Mouse (Mus musculus): ENCODE results near the gene Mta2. TPM values are rescaled to one million over a fixed set of nuclear protein-coding genes. Genes with fewer than 3 reads are reported as not detected.

The Mta2 gene
- polyA plus RNA-seq, 1 experiment from 2014 or later: 178 TPM

- Histone ChIP-seq H3K36me3 (peaks cover 51% of the 10 kb centered on the region), H3K27me3 (ENCODE audit: low read depth, poor library complexity, severe bottlenecking) (no peaks in the 10 kb centered on the region), H3K27ac (replicated peaks) (no peak overlapping the region), H3K9me3 (replicated peaks) (no peaks in the 10 kb centered on the region), H3K4me1 (peaks cover 18% of the 10 kb centered on the region), H3K4me3 (no peak overlapping the region)
- 94% methylated on average over 3 of the region's 3 CpGs for WGBS
- no peak for DNase-seq (ENCODE audit: low spot score)
Measured at GRCm38 (mm10) chr19:8919000-8919399, 22.7 kb upstream of the Mta2 start.

- no peak for DNase-seq (ENCODE audit: low spot score)
- Histone ChIP-seq H3K27ac (replicated peaks) (peak overlapping the region; percentile 91), H3K4me1 (peaks cover 18% of the 10 kb centered on the region), H3K36me3 (peaks cover 49% of the 10 kb centered on the region), H3K4me3 (peak overlapping the region; percentile 90), H3K9me3 (replicated peaks) (no peaks in the 10 kb centered on the region), H3K27me3 (ENCODE audit: low read depth, poor library complexity, severe bottlenecking) (no peaks in the 10 kb centered on the region)
- WGBS: 70% methylated on average over 6 of the region's 6 CpGs
Measured at GRCm38 (mm10) chr19:8919684-8920072, 22.0 kb upstream of the Mta2 start.

- H3K4me1 ChIP-seq: peaks cover 18% of the 10 kb centered on the region
- H3K36me3 ChIP-seq: peaks cover 45% of the 10 kb centered on the region
- peak within 1 kb of the TSS; percentile 90 for H3K4me3 ChIP-seq
- H3K9me3 ChIP-seq (replicated peaks): no peaks in the 10 kb centered on the region
- H3K27ac ChIP-seq (replicated peaks): peak within 1 kb of the TSS; percentile 91
- WGBS: 3% methylated on average over 50 of the region's 50 CpGs
- H3K27me3 ChIP-seq (ENCODE audit: low read depth, poor library complexity, severe bottlenecking): no peaks in the 10 kb centered on the region
- DNase-seq (ENCODE audit: low spot score): peak; percentile 97
Measured at GRCm38 (mm10) chr19:8920073-8920736, 21.5 kb upstream of the Mta2 start, which contains the start of gene B3gat3. TSS of gene B3gat3 (plus strand) at chr19:8920374.

GRCm38 (mm10) chr19:8920836-8921291 lies 20.8 kb upstream of the Mta2 start:
- DNase-seq (ENCODE audit: low spot score): no peak
- no peaks in the 10 kb centered on the region for H3K9me3 ChIP-seq (replicated peaks)
- peak overlapping the region; percentile 91 for H3K27ac ChIP-seq (replicated peaks)
- H3K4me1 ChIP-seq: peaks cover 18% of the 10 kb centered on the region
- WGBS: 5% methylated on average over 6 of the region's 6 CpGs
- peak overlapping the region; percentile 90 for H3K4me3 ChIP-seq
- H3K36me3 ChIP-seq: peaks cover 45% of the 10 kb centered on the region
- no peaks in the 10 kb centered on the region for H3K27me3 ChIP-seq (ENCODE audit: low read depth, poor library complexity, severe bottlenecking)

GRCm38 (mm10) chr19:8921741-8922140 lies 19.9 kb upstream of the Mta2 start:
- no peaks in the 10 kb centered on the region for H3K9me3 ChIP-seq (replicated peaks)
- peaks cover 18% of the 10 kb centered on the region for H3K4me1 ChIP-seq
- no peak overlapping the region for H3K27ac ChIP-seq (replicated peaks)
- H3K27me3 ChIP-seq (ENCODE audit: low read depth, poor library complexity, severe bottlenecking): no peaks in the 10 kb centered on the region
- 80% methylated on average over 9 of the region's 9 CpGs for WGBS
- H3K36me3 ChIP-seq: peaks cover 45% of the 10 kb centered on the region
- peak overlapping the region; percentile 90; the same call in 1 of the 2 replicates for H3K4me3 ChIP-seq
- no peak for DNase-seq (ENCODE audit: low spot score)

- Histone ChIP-seq H3K4me3 (no peak overlapping the region), H3K4me1 (peaks cover 28% of the 10 kb centered on the region), H3K27me3 (ENCODE audit: low read depth, poor library complexity, severe bottlenecking) (no peaks in the 10 kb centered on the region), H3K9me3 (replicated peaks) (no peaks in the 10 kb centered on the region), H3K36me3 (peaks cover 60% of the 10 kb centered on the region), H3K27ac (replicated peaks) (no peak overlapping the region)
- no peak for DNase-seq (ENCODE audit: low spot score)
- WGBS: 84% methylated on average over 2 of the region's 2 CpGs
Measured at GRCm38 (mm10) chr19:8926766-8927165, 14.9 kb upstream of the Mta2 start.

GRCm38 (mm10) chr19:8927891-8928525 lies 13.7 kb upstream of the Mta2 start:
- 92% methylated on average over 12 of the region's 12 CpGs for WGBS
- Histone ChIP-seq H3K9me3 (replicated peaks) (no peaks in the 10 kb centered on the region), H3K4me3 (no peak overlapping the region), H3K27ac (replicated peaks) (no peak overlapping the region), H3K36me3 (peaks cover 57% of the 10 kb centered on the region), H3K27me3 (ENCODE audit: low read depth, poor library complexity, severe bottlenecking) (no peaks in the 10 kb centered on the region), H3K4me1 (peaks cover 27% of the 10 kb centered on the region)
- DNase-seq (ENCODE audit: low spot score): no peak

GRCm38 (mm10) chr19:8928689-8929223 lies 12.9 kb upstream of the Mta2 start:
- 16% methylated on average over 16 of the region's 16 CpGs for WGBS
- DNase-seq (ENCODE audit: low spot score): no peak
- no peaks in the 10 kb centered on the region for H3K27me3 ChIP-seq (ENCODE audit: low read depth, poor library complexity, severe bottlenecking)
- H3K4me1 ChIP-seq: peaks cover 27% of the 10 kb centered on the region
- no peaks in the 10 kb centered on the region for H3K9me3 ChIP-seq (replicated peaks)
- H3K36me3 ChIP-seq: peaks cover 57% of the 10 kb centered on the region
- peak overlapping the region; percentile 83 for H3K4me3 ChIP-seq
- H3K27ac ChIP-seq (replicated peaks): peak overlapping the region; percentile 90

- 1% methylated on average over 70 of the region's 74 CpGs for WGBS
- Histone ChIP-seq H3K27ac (replicated peaks) (peak within 1 kb of the TSS; percentile 90), H3K27me3 (ENCODE audit: low read depth, poor library complexity, severe bottlenecking) (no peaks in the 10 kb centered on the region), H3K4me3 (peak within 1 kb of the TSS; percentile 83), H3K9me3 (replicated peaks) (no peaks in the 10 kb centered on the region), H3K36me3 (peaks cover 58% of the 10 kb centered on the region), H3K4me1 (peaks cover 27% of the 10 kb centered on the region)
- peak; percentile 83 for DNase-seq (ENCODE audit: low spot score)
Measured at GRCm38 (mm10) chr19:8929224-8930088, 12.2 kb upstream of the Mta2 start, which contains the start of the genes Rom1 and Eml3. TSS of gene Rom1 (minus strand) at chr19:8929356. TSS of gene Eml3 (plus strand) at chr19:8929552.

GRCm38 (mm10) chr19:8930117-8930516 lies 11.6 kb upstream of the Mta2 start:
- H3K4me1 ChIP-seq: peaks cover 27% of the 10 kb centered on the region
- no peaks in the 10 kb centered on the region for H3K9me3 ChIP-seq (replicated peaks)
- peak; percentile 32 for DNase-seq (ENCODE audit: low spot score)
- H3K27me3 ChIP-seq (ENCODE audit: low read depth, poor library complexity, severe bottlenecking): no peaks in the 10 kb centered on the region
- WGBS: 18% methylated on average over 11 of the region's 11 CpGs
- H3K27ac ChIP-seq (replicated peaks): peak overlapping the region; percentile 90
- peak overlapping the region; percentile 83 for H3K4me3 ChIP-seq
- H3K36me3 ChIP-seq: peaks cover 62% of the 10 kb centered on the region

GRCm38 (mm10) chr19:8930771-8931170 lies 10.9 kb upstream of the Mta2 start:
- H3K4me3 ChIP-seq: peak overlapping the region; percentile 83
- H3K36me3 ChIP-seq: peaks cover 62% of the 10 kb centered on the region
- no peaks in the 10 kb centered on the region for H3K9me3 ChIP-seq (replicated peaks)
- no peak for DNase-seq (ENCODE audit: low spot score)
- WGBS: 78% methylated on average over 7 of the region's 7 CpGs
- peaks cover 27% of the 10 kb centered on the region for H3K4me1 ChIP-seq
- no peak overlapping the region for H3K27ac ChIP-seq (replicated peaks)
- no peaks in the 10 kb centered on the region for H3K27me3 ChIP-seq (ENCODE audit: low read depth, poor library complexity, severe bottlenecking)

- Histone ChIP-seq H3K27ac (replicated peaks) (no peak overlapping the region), H3K4me1 (peaks cover 13% of the 10 kb centered on the region), H3K36me3 (peaks cover 69% of the 10 kb centered on the region), H3K27me3 (ENCODE audit: low read depth, poor library complexity, severe bottlenecking) (no peaks in the 10 kb centered on the region), H3K4me3 (no peak overlapping the region), H3K9me3 (replicated peaks) (no peaks in the 10 kb centered on the region)
- DNase-seq (ENCODE audit: low spot score): no peak
- 86% methylated on average over 2 of the region's 2 CpGs for WGBS
Measured at GRCm38 (mm10) chr19:8936736-8937135, 4.9 kb upstream of the Mta2 start.
